Mouse (Mus musculus): ENCODE data around the gene 1700016D06Rik. TPM values are rescaled to one million over a fixed set of nuclear protein-coding genes. Genes with fewer than 3 reads are reported as not detected.

Gene 1700016D06Rik
- not detected in 2 replicates for polyA plus RNA-seq (2016; fragmentation: Nextera tagmentation; extraction: Ambion mirVana)

GRCm38 (mm10) chr8:11701033-11701362 is at the start of gene 1700016D06Rik:
Gene 1700016D06Rik, minus strand, starts transcription at chr8:11701063.
- Histone ChIP-seq H3K4me3 (0 out of 2 replicates have a peak within 1 kb of the TSS, but pooled peaks have one; percentile 5), H3K4me2 (replicated peaks) (peak within 1 kb of the TSS; percentile 51), H3K27ac (no peak within 1 kb of the TSS), H3K4me1 (peaks cover 4% of the 10 kb centered on the region), H3K9ac (0 out of 2 replicates have a peak within 1 kb of the TSS, but pooled peaks have one; percentile 30), H3K36me3 (no peaks in the 10 kb centered on the region), H3K9me3 (0 out of 2 replicates have a peak, but pooled peaks cover 5% of the 10 kb centered on the region), H3K27me3 (replicated peaks) (no peaks in the 10 kb centered on the region)
- 66% methylated on average over 6 of the region's 6 CpGs for WGBS
- no peak for ATAC-seq (ENCODE audit: low FRiP score, low read depth)

GRCm38 (mm10) chr8:11749472-11749871 is 48.6 kb upstream of the 1700016D06Rik start:
- 73% methylated on average over 6 of the region's 6 CpGs for WGBS
- H3K27ac ChIP-seq, result no peak overlapping the region
- ATAC-seq (ENCODE audit: low FRiP score, low read depth), result no peak
- H3K4me2 ChIP-seq (replicated peaks), result no peak overlapping the region
- no peaks in the 10 kb centered on the region for H3K36me3 ChIP-seq
- no peak overlapping the region for H3K4me3 ChIP-seq
- no peaks in the 10 kb centered on the region for H3K27me3 ChIP-seq (replicated peaks)
- no peaks in the 10 kb centered on the region for H3K9me3 ChIP-seq
- H3K4me1 ChIP-seq, result 0 out of 2 replicates have a peak, but pooled peaks cover 3% of the 10 kb centered on the region
- no peak overlapping the region for H3K9ac ChIP-seq

DNA sequence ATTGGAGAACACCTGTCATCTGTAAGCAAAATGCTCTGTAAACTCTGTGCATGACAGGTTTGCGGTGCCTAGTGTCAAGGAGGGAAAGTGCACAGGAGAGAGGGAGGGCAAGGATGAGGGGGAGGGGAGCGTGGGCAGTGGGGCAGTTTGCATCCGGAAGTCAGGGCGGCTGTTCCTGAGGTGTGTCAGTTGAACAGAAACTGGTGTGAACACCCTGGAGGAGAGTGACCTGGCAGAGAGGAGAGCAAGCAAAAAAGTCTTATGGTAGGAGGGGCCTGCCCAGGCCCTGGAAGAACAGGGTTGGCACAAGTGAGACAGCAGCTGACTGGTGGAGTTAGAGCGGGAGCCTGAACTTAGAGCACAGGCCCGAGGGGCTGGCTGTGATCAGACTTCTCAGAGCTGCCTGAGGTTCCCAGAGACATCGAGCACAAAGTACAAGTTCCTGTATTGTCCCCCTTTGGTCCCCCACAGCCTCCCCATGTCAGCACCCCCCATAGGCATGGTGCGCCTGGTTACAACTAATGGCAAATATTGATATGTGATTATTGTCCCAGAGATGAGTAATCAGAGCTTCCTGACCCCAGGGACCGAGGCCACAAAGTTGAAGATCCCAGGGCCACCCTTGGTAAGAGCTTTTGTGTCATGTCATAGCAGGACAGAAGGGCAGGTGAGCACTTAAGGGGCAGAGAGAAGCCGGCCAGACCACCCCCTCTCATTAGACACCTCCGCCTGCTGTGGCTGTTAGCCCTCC is 46.2 kb upstream of the 1700016D06Rik start:
- H3K36me3 ChIP-seq, result no peaks in the 10 kb centered on the region
- no peak overlapping the region for H3K27ac ChIP-seq
- no peak overlapping the region for H3K9ac ChIP-seq
- WGBS, result 85% methylated on average over 11 of the region's 11 CpGs
- H3K27me3 ChIP-seq (replicated peaks), result no peaks in the 10 kb centered on the region
- H3K4me1 ChIP-seq, result no peaks in the 10 kb centered on the region
- H3K4me2 ChIP-seq (replicated peaks), result no peak overlapping the region
- H3K9me3 ChIP-seq, result no peaks in the 10 kb centered on the region
- ATAC-seq (ENCODE audit: low FRiP score, low read depth), result no peak
- no peak overlapping the region for H3K4me3 ChIP-seq

GRCm38 (mm10) chr8:11743580-11743979 is 42.7 kb upstream of the 1700016D06Rik start:
- Histone ChIP-seq H3K36me3 (peaks cover 18% of the 10 kb centered on the region), H3K4me2 (replicated peaks) (no peak overlapping the region), H3K27ac (no peak overlapping the region), H3K4me3 (no peak overlapping the region), H3K9me3 (no peaks in the 10 kb centered on the region), H3K27me3 (replicated peaks) (no peaks in the 10 kb centered on the region), H3K9ac (no peak overlapping the region), H3K4me1 (no peaks in the 10 kb centered on the region)
- WGBS, result 81% methylated on average over 10 of the region's 10 CpGs
- no peak for ATAC-seq (ENCODE audit: low FRiP score, low read depth)

GRCm38 (mm10) chr8:11740857-11741256 is 40.0 kb upstream of the 1700016D06Rik start:
- no peak overlapping the region for H3K9ac ChIP-seq
- no peak overlapping the region for H3K4me2 ChIP-seq (replicated peaks)
- no peaks in the 10 kb centered on the region for H3K27me3 ChIP-seq (replicated peaks)
- ATAC-seq (ENCODE audit: low FRiP score, low read depth), result no peak
- no peak overlapping the region for H3K27ac ChIP-seq
- no peak overlapping the region for H3K4me3 ChIP-seq
- H3K36me3 ChIP-seq, result peaks cover 28% of the 10 kb centered on the region
- H3K4me1 ChIP-seq, result no peaks in the 10 kb centered on the region
- 87% methylated on average over 2 of the region's 2 CpGs for WGBS
- no peaks in the 10 kb centered on the region for H3K9me3 ChIP-seq

- H3K27me3 ChIP-seq (replicated peaks), result no peaks in the 10 kb centered on the region
- no peak overlapping the region for H3K4me3 ChIP-seq
- no peak overlapping the region for H3K9ac ChIP-seq
- H3K4me1 ChIP-seq, result no peaks in the 10 kb centered on the region
- H3K27ac ChIP-seq, result no peak overlapping the region
- no peak for ATAC-seq (ENCODE audit: low FRiP score, low read depth)
- H3K4me2 ChIP-seq (replicated peaks), result no peak overlapping the region
- no peaks in the 10 kb centered on the region for H3K9me3 ChIP-seq
- peaks cover 41% of the 10 kb centered on the region for H3K36me3 ChIP-seq
- 89% methylated on average over 5 of the region's 5 CpGs for WGBS
Observed at GRCm38 (mm10) chr8:11739082-11739481, 38.2 kb upstream of the 1700016D06Rik start.

- H3K4me1 ChIP-seq, result no peaks in the 10 kb centered on the region
- no peak for ATAC-seq (ENCODE audit: low FRiP score, low read depth)
- peaks cover 48% of the 10 kb centered on the region for H3K36me3 ChIP-seq
- no peak overlapping the region for H3K4me3 ChIP-seq
- H3K9ac ChIP-seq, result no peak overlapping the region
- WGBS, result 93% methylated on average over 6 of the region's 6 CpGs
- H3K4me2 ChIP-seq (replicated peaks), result no peak overlapping the region
- no peaks in the 10 kb centered on the region for H3K9me3 ChIP-seq
- H3K27me3 ChIP-seq (replicated peaks), result no peaks in the 10 kb centered on the region
- H3K27ac ChIP-seq, result no peak overlapping the region
Observed at GRCm38 (mm10) chr8:11737096-11737495, 36.2 kb upstream of the 1700016D06Rik start.

- no peak overlapping the region for H3K27ac ChIP-seq
- H3K36me3 ChIP-seq, result peaks cover 46% of the 10 kb centered on the region
Observed at GRCm38 (mm10) chr8:11735672-11736235, 34.9 kb upstream of the 1700016D06Rik start.

DNA sequence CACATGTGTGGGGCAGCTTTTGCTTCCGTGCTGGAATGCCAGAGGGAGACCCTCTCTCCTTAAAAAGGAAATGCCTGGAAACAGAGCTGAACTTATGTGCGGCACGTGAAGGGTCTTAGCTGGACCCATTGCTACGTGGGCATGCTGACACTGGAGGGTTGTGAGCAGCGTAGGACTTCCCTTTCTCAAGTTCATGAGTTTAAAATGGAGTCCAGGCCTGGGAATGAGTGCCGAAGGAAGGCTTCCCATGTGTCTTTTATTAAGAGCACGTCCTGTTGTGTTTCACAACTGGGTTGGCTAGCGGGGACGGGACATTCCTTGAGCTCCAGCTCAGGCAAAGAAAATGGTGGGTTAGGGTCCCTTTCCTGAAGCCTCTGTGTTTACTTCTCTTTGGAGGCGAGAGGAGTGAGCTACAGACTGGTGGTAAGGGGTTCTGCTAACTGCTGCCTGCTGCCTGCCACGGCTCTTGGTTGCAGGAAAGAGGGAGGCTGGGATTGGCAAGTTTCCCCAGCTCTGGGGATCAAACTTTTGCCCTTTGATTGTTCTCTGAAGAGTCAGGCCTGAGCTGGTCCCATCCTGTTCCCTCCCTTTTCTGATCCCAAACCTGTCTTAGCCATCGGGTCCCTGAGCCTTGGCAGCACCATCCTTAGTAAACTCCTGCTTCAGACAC is 29.5 kb upstream of the 1700016D06Rik start:
- no peak for ATAC-seq (ENCODE audit: low FRiP score, low read depth)
- Histone ChIP-seq H3K9me3 (no peaks in the 10 kb centered on the region), H3K27ac (no peak overlapping the region), H3K4me3 (0 out of 2 replicates have a peak overlapping the region, but pooled peaks have one; percentile 15), H3K36me3 (peaks cover 15% of the 10 kb centered on the region; the same call in 1 of the 2 replicates), H3K27me3 (replicated peaks) (no peaks in the 10 kb centered on the region), H3K9ac (peak overlapping the region; percentile 89; the same call in 1 of the 2 replicates), H3K4me1 (peaks cover 28% of the 10 kb centered on the region), H3K4me2 (replicated peaks) (peak overlapping the region; percentile 78)
- 65% methylated on average over 12 of the region's 12 CpGs for WGBS

More at GRCm38 (mm10) chr8:11735672-11736235, 34.9 kb upstream of the 1700016D06Rik start:
- Histone ChIP-seq H3K9ac (no peak overlapping the region), H3K27me3 (replicated peaks) (no peaks in the 10 kb centered on the region), H3K4me3 (no peak overlapping the region), H3K4me1 (peaks cover 5% of the 10 kb centered on the region; the same call in 1 of the 2 replicates), H3K9me3 (no peaks in the 10 kb centered on the region), H3K4me2 (replicated peaks) (no peak overlapping the region)
- 81% methylated on average over 15 of the region's 15 CpGs for WGBS
- no peak for ATAC-seq (ENCODE audit: low FRiP score, low read depth)

DNA sequence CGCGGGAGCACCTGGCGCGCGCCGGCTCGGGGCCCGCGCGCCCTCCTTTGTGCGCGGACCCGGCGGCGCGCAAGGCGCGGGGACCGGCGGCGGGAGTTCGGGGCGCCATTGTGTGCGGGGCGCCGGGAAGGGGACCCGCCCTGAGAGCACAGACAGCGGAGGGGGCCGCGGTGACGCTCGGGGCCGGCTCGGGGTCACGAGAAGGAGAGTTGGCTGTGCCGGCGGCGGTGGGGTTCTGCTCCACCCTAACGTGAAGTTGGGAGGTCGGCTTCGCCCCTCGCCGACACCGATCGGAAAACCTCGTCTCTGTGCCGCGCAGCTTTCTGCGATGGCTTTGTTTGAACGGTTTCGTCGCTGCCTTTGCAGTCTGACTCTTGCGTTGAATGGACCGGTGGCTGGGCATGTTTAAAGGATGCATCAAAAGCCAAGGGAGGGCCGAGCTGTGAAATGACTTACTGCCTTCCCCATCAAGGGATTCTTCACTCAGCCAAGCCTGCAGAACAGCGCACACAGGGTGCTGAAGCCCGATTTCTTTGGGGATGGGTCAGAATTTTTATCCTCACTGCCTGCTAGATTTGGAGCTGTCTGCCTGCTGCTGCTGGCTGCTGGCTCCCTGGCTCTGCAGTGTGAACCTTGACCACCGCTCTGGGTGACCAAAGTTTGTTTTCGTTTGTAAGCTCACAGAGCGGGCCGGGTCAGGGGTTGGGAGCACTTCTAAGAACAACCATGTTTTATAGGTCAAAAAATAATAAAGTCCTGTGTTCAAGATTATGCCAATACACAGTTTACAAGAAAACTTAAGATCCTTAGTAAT is 27.8 kb upstream of the 1700016D06Rik start:
- no peaks in the 10 kb centered on the region for H3K27me3 ChIP-seq (replicated peaks)
- WGBS, result under 1% methylated on average over 61 of the region's 61 CpGs
- peak overlapping the region; percentile 89 for H3K9ac ChIP-seq
- peak overlapping the region; percentile 78 for H3K4me3 ChIP-seq
- peak overlapping the region; percentile 99 for H3K27ac ChIP-seq
- peak; percentile 46; the same call in 1 of the 2 replicates for ATAC-seq (ENCODE audit: low FRiP score, low read depth)
- peaks cover 28% of the 10 kb centered on the region for H3K4me1 ChIP-seq
- peaks cover 3% of the 10 kb centered on the region; the same call in 1 of the 2 replicates for H3K36me3 ChIP-seq
- H3K4me2 ChIP-seq (replicated peaks), result peak overlapping the region; percentile 78
- H3K9me3 ChIP-seq, result no peaks in the 10 kb centered on the region

DNA sequence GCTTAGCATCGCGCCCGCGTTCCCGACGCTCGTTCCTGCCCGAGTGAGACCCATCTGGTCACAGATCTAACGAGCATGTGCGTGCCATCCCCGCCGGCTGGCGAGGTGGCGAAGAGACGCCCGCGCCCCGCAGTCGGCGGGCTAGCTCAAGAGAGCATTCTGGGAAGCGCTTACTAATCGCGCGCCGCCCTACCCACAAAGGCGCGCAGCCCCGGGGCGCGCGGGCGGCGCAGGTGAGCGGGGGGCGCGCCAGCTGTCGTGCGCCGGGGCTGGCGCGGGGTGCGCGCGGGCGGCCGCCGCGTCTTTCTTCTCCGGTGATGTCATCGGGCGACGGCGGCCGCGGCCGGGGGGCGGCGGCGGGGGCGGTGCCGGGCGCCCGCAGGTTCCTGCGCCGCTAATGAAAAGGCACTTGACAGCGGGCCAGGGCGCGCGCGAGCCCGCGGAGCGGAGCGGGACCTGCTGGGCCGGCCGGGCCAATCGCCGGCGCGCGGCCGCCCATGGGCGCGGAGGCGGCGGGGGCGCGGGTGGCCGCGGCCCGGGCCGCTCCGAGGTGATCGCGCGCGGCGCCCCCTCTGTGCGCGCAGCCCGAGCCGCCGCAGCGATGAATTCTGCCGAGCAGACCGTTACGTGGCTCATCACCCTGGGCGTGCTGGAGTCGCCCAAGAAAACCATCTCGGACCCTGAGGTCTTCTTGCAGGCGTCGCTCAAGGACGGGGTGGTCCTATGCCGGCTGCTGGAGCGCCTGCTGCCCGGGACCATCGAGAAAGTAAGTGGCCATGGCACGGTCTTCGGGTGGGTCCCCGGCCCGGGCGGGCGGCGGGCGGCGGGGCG is 27.0 kb upstream of the 1700016D06Rik start, which contains the start of gene Arhgef7:
TSS of gene Arhgef7 (plus strand) at position 71 of the 831 bp plus-strand sequence.
- H3K27ac ChIP-seq, result peak within 1 kb of the TSS; percentile 99
- H3K4me1 ChIP-seq, result peaks cover 28% of the 10 kb centered on the region
- under 1% methylated on average over 100 of the region's 127 CpGs for WGBS
- peak within 1 kb of the TSS; percentile 89 for H3K9ac ChIP-seq
- no peaks in the 10 kb centered on the region for H3K9me3 ChIP-seq
- no peaks in the 10 kb centered on the region for H3K27me3 ChIP-seq (replicated peaks)
- peak; percentile 88 for ATAC-seq (ENCODE audit: low FRiP score, low read depth)
- H3K4me2 ChIP-seq (replicated peaks), result peak within 1 kb of the TSS; percentile 78
- peak within 1 kb of the TSS; percentile 78 for H3K4me3 ChIP-seq
- no peaks in the 10 kb centered on the region; the same call in 1 of the 2 replicates for H3K36me3 ChIP-seq
